Mouse (Mus musculus) frontal cortex, postnatal 14 days (tissue): ENCODE measurements around the gene B3galt4.

Experiments used
- DNase-seq, 2 experiments: peaks; one replicate each; pipeline ENCODE4 v3.0.0; 2022; ENCODE audit warnings: low spot score in 2 of 2

B3galt4 gene

GRCm38 (mm10) chr17:33943454-33943853 is 7.8 kb downstream of the B3galt4 start:
- no peak for DNase-seq

- no peak for DNase-seq
Measured at GRCm38 (mm10) chr17:33941381-33941780, 9.9 kb downstream of the B3galt4 start.

- DNase-seq, result no peak
Measured at GRCm38 (mm10) chr17:33940981-33941380, 10.3 kb downstream of the B3galt4 start.

GRCm38 (mm10) chr17:33940206-33940805 is 11.0 kb downstream of the B3galt4 start, which contains the start of the genes Pfdn6 and Wdr46:
Gene Pfdn6 (minus strand): TSS chr17:33940343.
Gene Wdr46 (plus strand): TSS chr17:33940660.
- peak; percentile 72 to 76 for DNase-seq

GRCm38 (mm10) chr17:33938783-33939182 is 12.5 kb downstream of the B3galt4 start:
- DNase-seq, result no peak

- DNase-seq, result no peak
Measured at GRCm38 (mm10) chr17:33936993-33937392, 14.3 kb downstream of the B3galt4 start.

- DNase-seq, result no peak
Measured at GRCm38 (mm10) chr17:33935422-33936055, 15.7 kb downstream of the B3galt4 start.

GRCm38 (mm10) chr17:33932970-33933369 is 18.3 kb downstream of the B3galt4 start:
- DNase-seq, result no peak

- no peak for DNase-seq
Measured at GRCm38 (mm10) chr17:33932448-33932847, 18.8 kb downstream of the B3galt4 start.

GRCm38 (mm10) chr17:33931947-33932346 is 19.3 kb downstream of the B3galt4 start:
- no peak for DNase-seq

- no peak for DNase-seq
Measured at GRCm38 (mm10) chr17:33931159-33931866, 20.0 kb downstream of the B3galt4 start.

GRCm38 (mm10) chr17:33930280-33931158 is 20.8 kb downstream of the B3galt4 start:
- DNase-seq, result peak in 1 of 2 experiments; percentile 55

GRCm38 (mm10) chr17:33929371-33930279 is 21.7 kb downstream of the B3galt4 start, which contains the start of gene Rgl2:
Gene Rgl2 (plus strand): TSS chr17:33929543.
- peak; percentile 86 to 92 for DNase-seq

- DNase-seq, result no peak
Measured at GRCm38 (mm10) chr17:33928251-33928947, 22.9 kb downstream of the B3galt4 start.

GRCm38 (mm10) chr17:33926207-33926932 is 24.9 kb downstream of the B3galt4 start:
- no peak for DNase-seq

GRCm38 (mm10) chr17:33925406-33926116 is 25.7 kb downstream of the B3galt4 start:
- DNase-seq, result no peak

GRCm38 (mm10) chr17:33924577-33925283 is 26.6 kb downstream of the B3galt4 start:
- no peak for DNase-seq

GRCm38 (mm10) chr17:33921361-33921760 is 29.9 kb downstream of the B3galt4 start:
- peak in 1 of 2 experiments; percentile 3 for DNase-seq
